Mouse (Mus musculus) cortical plate, adult 2 months (tissue): ENCODE data around the gene Nceh1.

Source experiments
- CTCF ChIP-seq: fragments of 200-500 bp; IDR thresholded peaks from 2 replicates; pipeline ENCODE4 v1.5.1; 2011; ENCODE audit warnings: mild to moderate bottlenecking, control low read depth, low read length; ENCODE audit not compliant: insufficient read depth; ENCODE audit errors: extremely low read depth
- POLR2A ChIP-seq: fragments of 200-500 bp; IDR thresholded peaks from 2 replicates; pipeline ENCODE4 v1.6.1; 2011; ENCODE audit warnings: mild to moderate bottlenecking, low read length, control low read depth; ENCODE audit not compliant: insufficient read depth; ENCODE audit errors: extremely low read depth

DNA sequence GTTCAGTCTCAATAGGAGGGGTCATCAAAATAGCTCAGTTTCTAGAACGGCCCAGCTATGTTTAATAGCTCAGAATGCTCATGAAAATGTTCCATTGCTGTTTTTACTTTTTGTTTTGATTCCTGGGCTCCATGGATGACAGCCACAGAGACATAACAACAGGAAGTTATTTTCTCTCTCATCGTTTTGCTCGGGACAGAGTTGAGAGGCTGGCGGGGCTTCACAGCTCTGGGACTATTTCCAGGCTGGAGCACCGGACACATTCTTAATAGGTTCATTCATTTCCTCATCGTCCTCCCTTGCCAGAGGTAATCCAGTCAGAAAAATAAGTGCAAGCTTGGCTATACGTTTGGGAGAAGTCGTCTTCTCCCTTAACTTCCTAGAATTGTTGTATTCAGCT, 106.1 kb downstream of the Nceh1 start:
- TF ChIP-seq CTCF (no peak), POLR2A (no peak)
